Mouse (Mus musculus): ENCODE measurements around the gene Spred1. TPM values are rescaled to one million over a fixed set of nuclear protein-coding genes. Genes with fewer than 3 reads are reported as not detected.
A peak's percentile ranks its signal among the peaks of the same experiment; 100 is the strongest.

Gene Spred1
- polyA plus RNA-seq, 1 experiment from 2014 or later = 11.5 TPM

MicroRNAs within 50 kb of the gene (microRNA counts, 519-probe panel; counts per million panel counts)
- microRNA mmu-miR-674 = 3,724 counts per million, percentile 40 among the panel's probes with 10 or more counts

Small RNAs within 50 kb of the gene (microRNA-seq; reads per million reads assigned to microRNA genes)
- gene Mir674 = 809 reads per million, percentile 80 among the genes with 10 or more reads in this experiment

Other genes starting within 250 kb of the Spred1 start
- not detected in 2 replicates for gene Tmco5, start 242.7 kb upstream of the Spred1 start, polyA plus RNA-seq (2014; fragmentation: Nextera tagmentation; extraction: Ambion mirVana)
- gene Fam98b, start 128.4 kb downstream of the Spred1 start, polyA plus RNA-seq (2014; fragmentation: Nextera tagmentation; extraction: Ambion mirVana) = 10.3 and 10.8 TPM in 2 replicates
- 3.5 and 5.1 TPM in 2 replicates for gene Rasgrp1, start 221.6 kb downstream of the Spred1 start, polyA plus RNA-seq (2014; fragmentation: Nextera tagmentation; extraction: Ambion mirVana)

Measured in forebrain, embryonic 14.5 days (tissue).